Mouse (Mus musculus): ENCODE data around the gene Col4a3bp. TPM values are rescaled to one million over a fixed set of nuclear protein-coding genes. Genes with fewer than 3 reads are reported as not detected.
"Not testable (repeated sequence)": the region's sequence is repeated elsewhere in the genome, so short reads cannot be mapped to it uniquely, and the experiment has no call there.

Gene Col4a3bp
- polyA plus RNA-seq, 1 experiment from 2014 or later: 10.1 TPM

DNA sequence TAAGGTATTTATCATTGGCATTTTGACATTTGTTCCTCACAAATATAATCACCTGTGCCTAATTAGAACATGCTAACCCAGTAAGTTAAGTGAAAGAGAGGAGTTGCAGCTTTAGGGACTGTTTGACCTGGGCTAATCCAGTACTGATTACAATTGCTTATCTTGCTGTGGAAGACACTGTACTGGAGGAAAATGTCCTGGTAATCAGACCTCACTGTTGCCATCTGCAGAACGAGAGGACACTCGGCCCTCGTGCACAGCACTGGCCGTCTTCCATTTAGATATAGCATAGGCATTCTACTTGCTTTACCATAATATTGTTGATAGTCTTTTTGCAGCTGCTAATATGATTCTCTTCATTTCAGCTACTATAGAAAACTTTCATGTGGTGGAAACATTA is 88.0 kb downstream of the Col4a3bp start:
- no peaks in the 10 kb centered on the region for H3K27me3 ChIP-seq (ENCODE audit: control insufficient read depth, insufficient read depth, low read length)
- no peak overlapping the region for H3K4me2 ChIP-seq
- H3K4me1 ChIP-seq (ENCODE audit: control insufficient read depth, insufficient read depth, low read length): no peaks in the 10 kb centered on the region
- no peak overlapping the region for H3K27ac ChIP-seq (ENCODE audit: low read depth, low read length)
- 80% methylated on average over 4 of the region's 4 CpGs for WGBS (ENCODE audit: insufficient replicate concordance)
- H3K4me3 ChIP-seq (ENCODE audit: low read depth, low read length): no peak overlapping the region
- H3K36me3 ChIP-seq (ENCODE audit: control insufficient read depth, insufficient read depth, low read length): peaks cover 9% of the 10 kb centered on the region; the same call in 1 of the 2 replicates
- H3K9ac ChIP-seq (ENCODE audit: low read depth, low read length): no peak overlapping the region
- no peak for ATAC-seq (replicated peaks; ENCODE audit: insufficient number of reproducible peaks, low FRiP score, low TSS enrichment)
- H3K9me3 ChIP-seq (replicated peaks; ENCODE audit: control insufficient read depth, low read length): no peaks in the 10 kb centered on the region

GRCm38 (mm10) chr13:96644168-96644567 is 101.8 kb downstream of the Col4a3bp start:
- Histone ChIP-seq H3K27ac (ENCODE audit: low read depth, low read length) (no peak overlapping the region), H3K4me2 (no peak overlapping the region), H3K4me1 (ENCODE audit: control insufficient read depth, insufficient read depth, low read length) (no peaks in the 10 kb centered on the region), H3K36me3 (ENCODE audit: control insufficient read depth, insufficient read depth, low read length) (0 out of 2 replicates have a peak, but pooled peaks cover 4% of the 10 kb centered on the region), H3K4me3 (ENCODE audit: low read depth, low read length) (no peak overlapping the region), H3K27me3 (ENCODE audit: control insufficient read depth, insufficient read depth, low read length) (no peaks in the 10 kb centered on the region), H3K9me3 (replicated peaks; ENCODE audit: control insufficient read depth, low read length) (no peaks in the 10 kb centered on the region), H3K9ac (ENCODE audit: low read depth, low read length) (no peak overlapping the region)
- 79% methylated on average over 2 of the region's 2 CpGs for WGBS (ENCODE audit: insufficient replicate concordance)
- no peak for ATAC-seq (replicated peaks; ENCODE audit: insufficient number of reproducible peaks, low FRiP score, low TSS enrichment)

DNA sequence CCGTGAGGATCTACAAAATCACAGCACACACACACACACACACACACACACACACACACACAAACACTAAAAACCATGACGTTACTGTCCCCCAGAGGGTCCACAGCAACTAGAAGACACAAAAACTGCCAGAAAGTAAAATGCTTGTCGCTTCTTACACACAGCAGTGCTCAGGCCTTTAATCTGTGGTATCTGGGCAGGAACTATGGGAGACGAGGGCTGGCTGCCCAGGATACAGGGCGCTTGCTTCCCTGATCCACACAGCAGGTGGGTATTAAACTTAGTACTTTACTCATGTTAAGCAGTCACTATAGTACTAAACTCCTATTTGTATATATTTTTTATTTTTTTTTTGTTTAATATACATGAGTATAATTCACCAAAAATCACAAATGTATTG is 103.4 kb downstream of the Col4a3bp start:
- Histone ChIP-seq H3K27me3 (ENCODE audit: control insufficient read depth, insufficient read depth, low read length) (no peaks in the 10 kb centered on the region), H3K4me2 (no peak overlapping the region), H3K36me3 (ENCODE audit: control insufficient read depth, insufficient read depth, low read length) (peaks cover 18% of the 10 kb centered on the region), H3K4me1 (ENCODE audit: control insufficient read depth, insufficient read depth, low read length) (no peaks in the 10 kb centered on the region), H3K9ac (ENCODE audit: low read depth, low read length) (no peak overlapping the region), H3K27ac (ENCODE audit: low read depth, low read length) (no peak overlapping the region), H3K4me3 (ENCODE audit: low read depth, low read length) (no peak overlapping the region), H3K9me3 (replicated peaks; ENCODE audit: control insufficient read depth, low read length) (no peaks in the 10 kb centered on the region)
- 67% methylated on average over 5 of the region's 5 CpGs for WGBS (ENCODE audit: insufficient replicate concordance)
- ATAC-seq (replicated peaks; ENCODE audit: insufficient number of reproducible peaks, low FRiP score, low TSS enrichment): no peak

DNA sequence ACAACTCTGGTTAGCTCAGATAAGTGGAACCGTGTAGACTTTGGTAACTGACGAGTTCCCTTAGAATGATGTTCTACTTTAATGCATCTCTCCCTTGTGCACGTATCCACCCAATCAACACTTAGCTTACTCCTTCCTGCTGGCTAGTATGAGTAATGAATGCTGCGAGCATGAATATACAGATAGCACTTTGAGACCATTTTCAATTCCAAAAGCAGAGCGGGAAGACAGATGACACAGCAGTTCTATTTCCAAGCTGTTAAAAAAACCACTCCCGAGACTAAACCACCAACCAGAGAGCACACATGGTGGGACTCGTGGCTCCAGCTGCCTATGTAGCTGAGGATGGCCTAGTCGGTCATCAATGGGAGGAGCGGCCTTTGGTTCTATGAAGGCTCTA is 110.6 kb downstream of the Col4a3bp start:
- Histone ChIP-seq H3K27ac (ENCODE audit: low read depth, low read length) (no peak overlapping the region), H3K4me1 (ENCODE audit: control insufficient read depth, insufficient read depth, low read length) (no peaks in the 10 kb centered on the region), H3K4me3 (ENCODE audit: low read depth, low read length) (no peak overlapping the region), H3K9ac (ENCODE audit: low read depth, low read length) (no peak overlapping the region), H3K9me3 (replicated peaks; ENCODE audit: control insufficient read depth, low read length) (no peaks in the 10 kb centered on the region), H3K27me3 (ENCODE audit: control insufficient read depth, insufficient read depth, low read length) (no peaks in the 10 kb centered on the region), H3K36me3 (ENCODE audit: control insufficient read depth, insufficient read depth, low read length) (peaks cover 61% of the 10 kb centered on the region), H3K4me2 (no peak overlapping the region)
- ATAC-seq (replicated peaks; ENCODE audit: insufficient number of reproducible peaks, low FRiP score, low TSS enrichment): no peak
- 87% methylated on average over 9 of the region's 9 CpGs for WGBS (ENCODE audit: insufficient replicate concordance)

- WGBS (ENCODE audit: insufficient replicate concordance): 95% methylated on average over 1 of the region's 1 CpGs
- ATAC-seq (replicated peaks; ENCODE audit: insufficient number of reproducible peaks, low FRiP score, low TSS enrichment): no peak
- Histone ChIP-seq H3K27me3 (ENCODE audit: control insufficient read depth, insufficient read depth, low read length) (no peaks in the 10 kb centered on the region), H3K4me1 (ENCODE audit: control insufficient read depth, insufficient read depth, low read length) (no peaks in the 10 kb centered on the region), H3K9ac (ENCODE audit: low read depth, low read length) (no peak overlapping the region), H3K4me3 (ENCODE audit: low read depth, low read length) (no peak overlapping the region), H3K9me3 (replicated peaks; ENCODE audit: control insufficient read depth, low read length) (no peaks in the 10 kb centered on the region), H3K27ac (ENCODE audit: low read depth, low read length) (no peak overlapping the region), H3K36me3 (ENCODE audit: control insufficient read depth, insufficient read depth, low read length) (peaks cover 53% of the 10 kb centered on the region), H3K4me2 (no peak overlapping the region)
These were observed 114.3 kb downstream of the Col4a3bp start for GRCm38 (mm10) chr13:96656673-96657072.

GRCm38 (mm10) chr13:96658936-96659335 is 116.5 kb downstream of the Col4a3bp start:
- no peaks in the 10 kb centered on the region for H3K4me1 ChIP-seq (ENCODE audit: control insufficient read depth, insufficient read depth, low read length)
- H3K27me3 ChIP-seq (ENCODE audit: control insufficient read depth, insufficient read depth, low read length): no peaks in the 10 kb centered on the region
- no peak for ATAC-seq (replicated peaks; ENCODE audit: insufficient number of reproducible peaks, low FRiP score, low TSS enrichment)
- H3K36me3 ChIP-seq (ENCODE audit: control insufficient read depth, insufficient read depth, low read length): peaks cover 59% of the 10 kb centered on the region
- H3K4me2 ChIP-seq: no peak overlapping the region
- WGBS (ENCODE audit: insufficient replicate concordance): 88% methylated on average over 7 of the region's 7 CpGs
- no peak overlapping the region for H3K27ac ChIP-seq (ENCODE audit: low read depth, low read length)
- no peak overlapping the region for H3K4me3 ChIP-seq (ENCODE audit: low read depth, low read length)
- no peaks in the 10 kb centered on the region for H3K9me3 ChIP-seq (replicated peaks; ENCODE audit: control insufficient read depth, low read length)
- no peak overlapping the region for H3K9ac ChIP-seq (ENCODE audit: low read depth, low read length)

DNA sequence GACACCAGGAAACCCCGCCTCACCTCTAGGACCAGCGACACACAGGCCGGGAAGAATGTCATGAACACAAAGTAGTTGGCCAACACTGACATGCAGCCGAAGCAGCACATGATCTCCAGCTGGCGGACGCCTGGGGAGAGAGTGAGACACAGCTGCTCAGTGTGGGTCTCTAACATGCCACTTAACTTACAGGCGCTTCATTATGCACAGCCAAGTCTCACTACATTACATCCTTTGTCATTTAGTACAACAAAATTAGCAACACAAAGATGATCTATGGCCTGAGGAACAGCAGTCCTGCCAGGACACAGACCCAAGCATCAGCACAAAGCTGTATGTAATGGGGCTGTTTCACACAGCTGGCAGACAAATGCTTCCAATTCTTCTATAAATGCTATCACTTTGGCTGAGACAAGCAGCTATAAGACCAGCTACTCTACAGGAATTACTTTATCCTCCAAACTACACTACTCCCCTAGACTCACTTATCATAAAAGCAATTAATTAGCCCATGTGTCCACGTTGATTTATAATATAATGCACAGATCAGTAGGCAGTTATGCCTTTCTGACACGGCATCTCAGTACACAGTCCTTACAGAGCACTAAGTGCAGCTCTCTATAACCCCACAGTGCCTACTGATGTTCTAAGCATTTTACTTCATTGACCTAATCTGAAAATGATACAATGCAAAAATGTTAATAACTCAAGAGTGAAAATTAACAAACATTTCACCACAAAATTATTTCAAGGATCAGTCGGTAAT is 117.9 kb downstream of the Col4a3bp start:
- Histone ChIP-seq H3K9ac (ENCODE audit: low read depth, low read length) (no peak overlapping the region), H3K9me3 (replicated peaks; ENCODE audit: control insufficient read depth, low read length) (no peaks in the 10 kb centered on the region), H3K4me2 (no peak overlapping the region), H3K27ac (ENCODE audit: low read depth, low read length) (no peak overlapping the region), H3K4me3 (ENCODE audit: low read depth, low read length) (no peak overlapping the region), H3K27me3 (ENCODE audit: control insufficient read depth, insufficient read depth, low read length) (no peaks in the 10 kb centered on the region), H3K4me1 (ENCODE audit: control insufficient read depth, insufficient read depth, low read length) (no peaks in the 10 kb centered on the region), H3K36me3 (ENCODE audit: control insufficient read depth, insufficient read depth, low read length) (peaks cover 62% of the 10 kb centered on the region)
- no peak for ATAC-seq (replicated peaks; ENCODE audit: insufficient number of reproducible peaks, low FRiP score, low TSS enrichment)
- 87% methylated on average over 10 of the region's 10 CpGs for WGBS (ENCODE audit: insufficient replicate concordance)

- H3K27me3 ChIP-seq (ENCODE audit: control insufficient read depth, insufficient read depth, low read length); H3K9ac ChIP-seq (ENCODE audit: low read depth, low read length); H3K4me2 ChIP-seq; H3K4me3 ChIP-seq (ENCODE audit: low read depth, low read length); H3K27ac ChIP-seq (ENCODE audit: low read depth, low read length); H3K4me1 ChIP-seq (ENCODE audit: control insufficient read depth, insufficient read depth, low read length); H3K9me3 ChIP-seq (replicated peaks; ENCODE audit: control insufficient read depth, low read length); ATAC-seq (replicated peaks; ENCODE audit: insufficient number of reproducible peaks, low FRiP score, low TSS enrichment): not testable (repeated sequence)
- peaks cover 56% of the 10 kb centered on the region for H3K36me3 ChIP-seq (ENCODE audit: control insufficient read depth, insufficient read depth, low read length)
- WGBS (ENCODE audit: insufficient replicate concordance): 94% methylated on average over 4 of the region's 4 CpGs
These were observed 120.7 kb downstream of the Col4a3bp start for GRCm38 (mm10) chr13:96663120-96663519.

GRCm38 (mm10) chr13:96664419-96664974 is 122.1 kb downstream of the Col4a3bp start:
- Histone ChIP-seq H3K4me2 (no peak overlapping the region), H3K27ac (ENCODE audit: low read depth, low read length) (no peak overlapping the region), H3K4me3 (ENCODE audit: low read depth, low read length) (no peak overlapping the region), H3K9ac (ENCODE audit: low read depth, low read length) (no peak overlapping the region), H3K36me3 (ENCODE audit: control insufficient read depth, insufficient read depth, low read length) (peaks cover 45% of the 10 kb centered on the region), H3K4me1 (ENCODE audit: control insufficient read depth, insufficient read depth, low read length) (peaks cover 13% of the 10 kb centered on the region), H3K9me3 (replicated peaks; ENCODE audit: control insufficient read depth, low read length) (no peaks in the 10 kb centered on the region), H3K27me3 (ENCODE audit: control insufficient read depth, insufficient read depth, low read length) (no peaks in the 10 kb centered on the region)
- no peak for ATAC-seq (replicated peaks; ENCODE audit: insufficient number of reproducible peaks, low FRiP score, low TSS enrichment)
- WGBS (ENCODE audit: insufficient replicate concordance): 92% methylated on average over 7 of the region's 7 CpGs
